ENCODE assay signal across 9 mouse cellular contexts in genomic region chr10:62060224-62060913, GRCm38 (mm10).
A peak's percentile ranks its signal among the peaks of the same experiment; 100 is the strongest.
DNase-seq lines count a peak whose midpoint lies in the region; ATAC-seq and TF ChIP-seq lines count a peak whose summit lies in the region.
"Had no signal": no experiment of that assay in that cellular context is flagged by ENCODE, and none has a peak within 500 bp of the region (broad histone marks: within the 10 kb centered on the region; RNA-seq: fewer than 3 reads in every experiment).

No protein-coding gene starts in this region.

- H3K4me3 ChIP-seq in forebrain, embryonic 14.5 days (ENCODE audit: low read depth, low read length) = no peak overlapping the region
- H3K4me3 ChIP-seq in forebrain, embryonic 13.5 days = no peak overlapping the region
- no peak overlapping the region for H3K4me3 ChIP-seq in limb, embryonic 14.5 days (replicated peaks; ENCODE audit: low read length)
- H3K4me3 ChIP-seq: liver, embryonic 13.5 days had no signal

- no peak overlapping the region for H3K27ac ChIP-seq in forebrain, embryonic 14.5 days (ENCODE audit: low read depth, low read length)
- no peak overlapping the region for H3K27ac ChIP-seq in forebrain, embryonic 13.5 days
- H3K27ac ChIP-seq in limb, embryonic 14.5 days (replicated peaks; ENCODE audit: low read depth, low read length) = peak overlapping the region; percentile 77
- H3K27ac ChIP-seq: liver, embryonic 13.5 days had no signal

- no peaks in the 10 kb centered on the region for H3K27me3 ChIP-seq in forebrain, embryonic 14.5 days (replicated peaks; ENCODE audit: control insufficient read depth, insufficient read depth, low read length)
- no peaks in the 10 kb centered on the region for H3K27me3 ChIP-seq in forebrain, embryonic 13.5 days
- no peaks in the 10 kb centered on the region for H3K27me3 ChIP-seq in limb, embryonic 14.5 days (ENCODE audit: control insufficient read depth, insufficient read depth, low read length)
- H3K27me3 ChIP-seq: liver, embryonic 13.5 days had no signal

- peak; percentile 64 for DNase-seq in forebrain, embryonic 14.5 days (ENCODE audit: low spot score)
- peak; percentile 25 for DNase-seq in kidney, postnatal 10 days
- no peak for DNase-seq in kidney, adult 9 months
- DNase-seq in embryo, embryonic 11 days = peak; percentile 41
- peak; percentile 88 for DNase-seq in limb, embryonic 14.5 days (ENCODE audit: low spot score)
- DNase-seq in layer of hippocampus, adult 18-20 months (ENCODE audit: low spot score in 2 of 2) = no peak
- DNase-seq: liver, embryonic 13.5 days had no signal

- WGBS in forebrain, embryonic 14.5 days = 76% methylated on average over 16 of the region's 16 CpGs
- WGBS in forebrain, embryonic 13.5 days = 71% methylated on average over 16 of the region's 16 CpGs
- 18% methylated on average over 16 of the region's 16 CpGs for WGBS in limb, embryonic 14.5 days

- peak; percentile 26; the same call in 1 of the 2 replicates for ATAC-seq in forebrain, embryonic 14.5 days
- no peak for ATAC-seq in forebrain, embryonic 13.5 days
- ATAC-seq in limb, embryonic 14.5 days (ENCODE audit: low FRiP score, low read depth) = peak; percentile 79
- no peak for ATAC-seq in megakaryocyte-erythroid progenitor cell, adult 5-6 weeks (replicated peaks; ENCODE audit: low FRiP score, low TSS enrichment, poor library complexity, severe bottlenecking)

- no peaks in the 10 kb centered on the region for H3K9me3 ChIP-seq in forebrain, embryonic 14.5 days (replicated peaks; ENCODE audit: control insufficient read depth, low read length)
- H3K9me3 ChIP-seq in forebrain, embryonic 13.5 days (replicated peaks) = no peaks in the 10 kb centered on the region
- no peaks in the 10 kb centered on the region for H3K9me3 ChIP-seq in limb, embryonic 14.5 days (ENCODE audit: control insufficient read depth, low read length)
- H3K9me3 ChIP-seq: liver, embryonic 13.5 days had no signal

- no peak for TF ChIP-seq POLR2A in limb, embryonic 14.5 days (IDR thresholded peaks at IDR 0.05; ENCODE audit: borderline replicate concordance, extremely low read depth, insufficient read depth, insufficient read length)

- H3K4me1 ChIP-seq in forebrain, embryonic 14.5 days (ENCODE audit: control insufficient read depth, insufficient read depth, low read length) = no peaks in the 10 kb centered on the region; the same call in 1 of the 2 replicates
- peaks cover 9% of the 10 kb centered on the region; the same call in 1 of the 2 replicates for H3K4me1 ChIP-seq in forebrain, embryonic 13.5 days
- peaks cover 23% of the 10 kb centered on the region for H3K4me1 ChIP-seq in limb, embryonic 14.5 days (ENCODE audit: control insufficient read depth, insufficient read depth, low read length)
- H3K4me1 ChIP-seq: liver, embryonic 13.5 days had no signal

- H3K36me3 ChIP-seq in forebrain, embryonic 14.5 days (ENCODE audit: control insufficient read depth, insufficient read depth, low read length) = no peaks in the 10 kb centered on the region
- H3K36me3 ChIP-seq in forebrain, embryonic 13.5 days (ENCODE audit: poor library complexity, severe bottlenecking) = no peaks in the 10 kb centered on the region
- H3K36me3 ChIP-seq in limb, embryonic 14.5 days (ENCODE audit: control insufficient read depth, insufficient read depth, low read length) = no peaks in the 10 kb centered on the region
- H3K36me3 ChIP-seq: liver, embryonic 13.5 days had no signal

- no peak overlapping the region for H3K9ac ChIP-seq in forebrain, embryonic 14.5 days (ENCODE audit: low read length)
- H3K9ac ChIP-seq in forebrain, embryonic 13.5 days = no peak overlapping the region
- 0 out of 2 replicates have a peak overlapping the region, but pooled peaks have one; percentile 32 for H3K9ac ChIP-seq in limb, embryonic 14.5 days (ENCODE audit: low read depth, low read length, severe bottlenecking)
- H3K9ac ChIP-seq: liver, embryonic 13.5 days had no signal

- no peak overlapping the region for H3K4me2 ChIP-seq in forebrain, embryonic 14.5 days (ENCODE audit: low read length)
- no peak overlapping the region for H3K4me2 ChIP-seq in forebrain, embryonic 13.5 days
- peak overlapping the region; percentile 4; the same call in 1 of the 2 replicates for H3K4me2 ChIP-seq in limb, embryonic 14.5 days (replicated peaks; ENCODE audit: low read depth, low read length, severe bottlenecking)
- H3K4me2 ChIP-seq: liver, embryonic 13.5 days had no signal

Comparison
In these comparisons a context has a peak if more than half of its experiments do, and no peak if none do; other contexts are left out.
1. ATAC-seq: peak in forebrain, embryonic 14.5 days (single experiment) and limb, embryonic 14.5 days (single experiment); none in forebrain, embryonic 13.5 days (single experiment) and megakaryocyte-erythroid progenitor cell, adult 5-6 weeks (single experiment).
2. DNase-seq: peak in forebrain, embryonic 14.5 days (single experiment), kidney, postnatal 10 days (single experiment), embryo, embryonic 11 days (single experiment) and limb, embryonic 14.5 days (single experiment); none in kidney, adult 9 months (single experiment) and layer of hippocampus, adult 18-20 months (0 of 2).